Mouse (Mus musculus): ENCODE data around the gene Rpusd1. TPM values are rescaled to one million over a fixed set of nuclear protein-coding genes. Genes with fewer than 3 reads are reported as not detected.

The Rpusd1 gene
- polyA plus RNA-seq (2015; fragmentation: Nextera tagmentation; extraction: Ambion mirVana), result 29.3 and 30.3 TPM in 2 replicates

GRCm38 (mm10) chr17:25727265-25728008 lies at the start of gene Rpusd1, which contains the start of gene Chtf18:
Gene Rpusd1 (plus strand): TSS chr17:25727670.
Gene Chtf18 (minus strand): TSS chr17:25727419.
- WGBS, result under 1% methylated on average over 37 of the region's 37 CpGs
- H3K4me3 ChIP-seq (replicated peaks), result peak within 1 kb of the TSS; percentile 59
- peak within 1 kb of the TSS; percentile 72 for H3K27ac ChIP-seq (replicated peaks)
- H3K4me1 ChIP-seq, result peaks cover 29% of the 10 kb centered on the region
- no peaks in the 10 kb centered on the region for H3K9me3 ChIP-seq (replicated peaks)
- H3K4me2 ChIP-seq, result peak within 1 kb of the TSS; percentile 97
- ATAC-seq (ENCODE audit: low FRiP score), result peak; percentile 98
- H3K36me3 ChIP-seq, result peaks cover 10% of the 10 kb centered on the region; the same call in 1 of the 2 replicates
- H3K9ac ChIP-seq (replicated peaks), result peak within 1 kb of the TSS; percentile 68
- no peaks in the 10 kb centered on the region for H3K27me3 ChIP-seq (replicated peaks)

- H3K4me3 ChIP-seq (replicated peaks), result no peak overlapping the region
- H3K27ac ChIP-seq (replicated peaks), result no peak overlapping the region
- no peaks in the 10 kb centered on the region for H3K27me3 ChIP-seq (replicated peaks)
- H3K4me1 ChIP-seq, result peaks cover 9% of the 10 kb centered on the region
- H3K9me3 ChIP-seq (replicated peaks), result no peaks in the 10 kb centered on the region
- no peaks in the 10 kb centered on the region for H3K36me3 ChIP-seq
- H3K9ac ChIP-seq (replicated peaks), result no peak overlapping the region
- no peak for ATAC-seq (ENCODE audit: low FRiP score)
- WGBS, result 50% methylated on average over 6 of the region's 6 CpGs
- no peak overlapping the region for H3K4me2 ChIP-seq
Measured at GRCm38 (mm10) chr17:25677969-25678368, 49.5 kb upstream of the Rpusd1 start.

GRCm38 (mm10) chr17:25679818-25680217 lies 47.7 kb upstream of the Rpusd1 start:
- no peak overlapping the region for H3K4me2 ChIP-seq
- H3K27ac ChIP-seq (replicated peaks), result no peak overlapping the region

GRCm38 (mm10) chr17:25681636-25682035 lies 45.8 kb upstream of the Rpusd1 start:
- Histone ChIP-seq H3K4me1 (peaks cover 9% of the 10 kb centered on the region), H3K27ac (replicated peaks) (no peak overlapping the region), H3K36me3 (no peaks in the 10 kb centered on the region), H3K27me3 (replicated peaks) (no peaks in the 10 kb centered on the region), H3K4me2 (no peak overlapping the region), H3K9me3 (replicated peaks) (no peaks in the 10 kb centered on the region), H3K4me3 (replicated peaks) (no peak overlapping the region), H3K9ac (replicated peaks) (no peak overlapping the region)
- 86% methylated on average over 4 of the region's 4 CpGs for WGBS
- no peak for ATAC-seq (ENCODE audit: low FRiP score)

More at GRCm38 (mm10) chr17:25679818-25680217, 47.7 kb upstream of the Rpusd1 start:
- no peak; the same call in 1 of the 2 replicates for ATAC-seq (ENCODE audit: low FRiP score)
- H3K4me3 ChIP-seq (replicated peaks), result no peak overlapping the region
- H3K4me1 ChIP-seq, result peaks cover 9% of the 10 kb centered on the region
- no peaks in the 10 kb centered on the region for H3K9me3 ChIP-seq (replicated peaks)
- no peaks in the 10 kb centered on the region for H3K27me3 ChIP-seq (replicated peaks)
- no peak overlapping the region for H3K9ac ChIP-seq (replicated peaks)
- no peaks in the 10 kb centered on the region for H3K36me3 ChIP-seq
- 4% methylated on average over 5 of the region's 5 CpGs for WGBS

- no peak overlapping the region for H3K4me3 ChIP-seq (replicated peaks)
- no peak overlapping the region for H3K4me2 ChIP-seq
- no peaks in the 10 kb centered on the region for H3K9me3 ChIP-seq (replicated peaks)
- no peak overlapping the region for H3K9ac ChIP-seq (replicated peaks)
- H3K4me1 ChIP-seq, result no peaks in the 10 kb centered on the region
- H3K27ac ChIP-seq (replicated peaks), result no peak overlapping the region
- H3K36me3 ChIP-seq, result no peaks in the 10 kb centered on the region
- no peaks in the 10 kb centered on the region for H3K27me3 ChIP-seq (replicated peaks)
- no peak for ATAC-seq (ENCODE audit: low FRiP score)
- WGBS, result 51% methylated on average over 7 of the region's 7 CpGs
Measured at GRCm38 (mm10) chr17:25686323-25686722, 41.1 kb upstream of the Rpusd1 start.

GRCm38 (mm10) chr17:25688922-25689321 lies 38.5 kb upstream of the Rpusd1 start:
- no peaks in the 10 kb centered on the region for H3K36me3 ChIP-seq
- WGBS, result 81% methylated on average over 4 of the region's 4 CpGs
- ATAC-seq (ENCODE audit: low FRiP score), result no peak
- no peaks in the 10 kb centered on the region for H3K27me3 ChIP-seq (replicated peaks)
- H3K9me3 ChIP-seq (replicated peaks), result no peaks in the 10 kb centered on the region
- H3K9ac ChIP-seq (replicated peaks), result no peak overlapping the region
- H3K27ac ChIP-seq (replicated peaks), result no peak overlapping the region
- no peak overlapping the region for H3K4me3 ChIP-seq (replicated peaks)
- H3K4me1 ChIP-seq, result no peaks in the 10 kb centered on the region
- no peak overlapping the region for H3K4me2 ChIP-seq

GRCm38 (mm10) chr17:25696263-25696662 lies 31.2 kb upstream of the Rpusd1 start:
- Histone ChIP-seq H3K36me3 (no peaks in the 10 kb centered on the region), H3K4me3 (replicated peaks) (no peak overlapping the region), H3K9ac (replicated peaks) (no peak overlapping the region), H3K4me1 (no peaks in the 10 kb centered on the region), H3K4me2 (no peak overlapping the region), H3K9me3 (replicated peaks) (no peaks in the 10 kb centered on the region), H3K27ac (replicated peaks) (no peak overlapping the region), H3K27me3 (replicated peaks) (peaks cover 8% of the 10 kb centered on the region)
- 53% methylated on average over 1 of the region's 1 CpGs for WGBS
- no peak for ATAC-seq (ENCODE audit: low FRiP score)

- no peak overlapping the region for H3K27ac ChIP-seq (replicated peaks)
- H3K4me2 ChIP-seq, result no peak overlapping the region
- no peak overlapping the region for H3K4me3 ChIP-seq (replicated peaks)
- H3K9ac ChIP-seq (replicated peaks), result no peak overlapping the region
- H3K4me1 ChIP-seq, result no peaks in the 10 kb centered on the region
- H3K36me3 ChIP-seq, result no peaks in the 10 kb centered on the region
- 15% methylated on average over 7 of the region's 7 CpGs for WGBS
- no peak; the same call in 1 of the 2 replicates for ATAC-seq (ENCODE audit: low FRiP score)
- H3K27me3 ChIP-seq (replicated peaks), result peaks cover 8% of the 10 kb centered on the region
- H3K9me3 ChIP-seq (replicated peaks), result no peaks in the 10 kb centered on the region
Measured at GRCm38 (mm10) chr17:25698446-25698845, 29.0 kb upstream of the Rpusd1 start.

GRCm38 (mm10) chr17:25700863-25701496 lies 26.5 kb upstream of the Rpusd1 start:
- no peak overlapping the region for H3K4me3 ChIP-seq (replicated peaks)
- no peak overlapping the region for H3K27ac ChIP-seq (replicated peaks)
- 58% methylated on average over 9 of the region's 9 CpGs for WGBS
- no peak overlapping the region for H3K4me2 ChIP-seq
- H3K9ac ChIP-seq (replicated peaks), result no peak overlapping the region
- H3K36me3 ChIP-seq, result no peaks in the 10 kb centered on the region
- H3K27me3 ChIP-seq (replicated peaks), result peaks cover 8% of the 10 kb centered on the region
- H3K4me1 ChIP-seq, result no peaks in the 10 kb centered on the region
- H3K9me3 ChIP-seq (replicated peaks), result no peaks in the 10 kb centered on the region
- ATAC-seq (ENCODE audit: low FRiP score), result no peak

- Histone ChIP-seq H3K9me3 (replicated peaks) (no peaks in the 10 kb centered on the region), H3K4me3 (replicated peaks) (no peak overlapping the region), H3K4me1 (no peaks in the 10 kb centered on the region), H3K4me2 (no peak overlapping the region), H3K36me3 (no peaks in the 10 kb centered on the region), H3K27ac (replicated peaks) (no peak overlapping the region), H3K27me3 (replicated peaks) (0 out of 2 replicates have a peak, but pooled peaks cover 3% of the 10 kb centered on the region), H3K9ac (replicated peaks) (no peak overlapping the region)
- no peak for ATAC-seq (ENCODE audit: low FRiP score)
- WGBS, result 100% methylated on average over 2 of the region's 2 CpGs
Measured at GRCm38 (mm10) chr17:25709994-25710393, 17.5 kb upstream of the Rpusd1 start.

- peaks cover 12% of the 10 kb centered on the region for H3K27me3 ChIP-seq (replicated peaks)
- no peaks in the 10 kb centered on the region for H3K36me3 ChIP-seq
- no peaks in the 10 kb centered on the region for H3K9me3 ChIP-seq (replicated peaks)
- no peaks in the 10 kb centered on the region for H3K4me1 ChIP-seq
- no peak overlapping the region for H3K4me3 ChIP-seq (replicated peaks)
- WGBS, result 87% methylated on average over 4 of the region's 4 CpGs
- ATAC-seq (ENCODE audit: low FRiP score), result no peak
- no peak overlapping the region for H3K9ac ChIP-seq (replicated peaks)
- H3K27ac ChIP-seq (replicated peaks), result no peak overlapping the region
- H3K4me2 ChIP-seq, result no peak overlapping the region
Measured at GRCm38 (mm10) chr17:25711136-25711535, 16.3 kb upstream of the Rpusd1 start.

- H3K9me3 ChIP-seq (replicated peaks), result no peaks in the 10 kb centered on the region
- WGBS, result 59% methylated on average over 3 of the region's 3 CpGs
- peaks cover 12% of the 10 kb centered on the region for H3K4me1 ChIP-seq
- H3K27ac ChIP-seq (replicated peaks), result no peak overlapping the region
- H3K4me2 ChIP-seq, result no peak overlapping the region
- no peak overlapping the region for H3K4me3 ChIP-seq (replicated peaks)
- H3K27me3 ChIP-seq (replicated peaks), result peaks cover 36% of the 10 kb centered on the region
- ATAC-seq (ENCODE audit: low FRiP score), result no peak
- H3K36me3 ChIP-seq, result no peaks in the 10 kb centered on the region
- no peak overlapping the region for H3K9ac ChIP-seq (replicated peaks)
Measured at GRCm38 (mm10) chr17:25715627-25716026, 11.8 kb upstream of the Rpusd1 start.
